Mouse (Mus musculus) intestine, postnatal 0 days (tissue): ENCODE data around the gene Opa3. TPM values are rescaled to one million over a fixed set of nuclear protein-coding genes. Genes with fewer than 3 reads are reported as not detected.

Experiments
- ATAC-seq: fragments of 200-750 bp; cut with Nextera tagmentation; 2 replicates; pipeline ENCODE4 v1.8.0; 2017; ENCODE audit warnings: mild to moderate bottlenecking, moderate TSS enrichment, moderate library complexity
- H3K27ac ChIP-seq: fragments of 300-500 bp; sonication (generic); 2 replicates; pipeline ENCODE4 v1.5.1; 2014; ENCODE audit warnings: mild to moderate bottlenecking, low read depth, low read length, moderate library complexity
- H3K27me3 ChIP-seq: fragments of 300-500 bp; sonication (generic); replicated peaks from 2 replicates; pipeline ENCODE4 v1.6.1; 2014; ENCODE audit warnings: low read length, mixed read lengths; ENCODE audit not compliant: control insufficient read depth, insufficient read depth
- H3K36me3 ChIP-seq: fragments of 300-500 bp; sonication (generic); 2 replicates; pipeline ENCODE4 v1.6.1; 2014; ENCODE audit warnings: mild to moderate bottlenecking, moderate library complexity; ENCODE audit not compliant: control insufficient read depth, insufficient read depth
- H3K4me1 ChIP-seq: fragments of 300-500 bp; sonication (generic); replicated peaks from 2 replicates; pipeline ENCODE4 v1.6.1; 2014; ENCODE audit warnings: antibody characterized with exemption, low read length, mixed read lengths; ENCODE audit not compliant: control insufficient read depth, insufficient read depth
- H3K4me2 ChIP-seq: fragments of 300-500 bp; sonication (generic); replicated peaks from 2 replicates; pipeline ENCODE4 v1.6.1; 2014; ENCODE audit warnings: low read depth, mild to moderate bottlenecking, moderate library complexity
- H3K4me3 ChIP-seq: fragments of 300-500 bp; sonication (generic); 2 replicates; pipeline ENCODE4 v1.5.1; 2014; ENCODE audit warnings: low read depth, low read length
- H3K9ac ChIP-seq: fragments of 300-500 bp; sonication (generic); 2 replicates; pipeline ENCODE4 v1.6.1; 2014; ENCODE audit warnings: mild to moderate bottlenecking, low read depth, low read length
- H3K9me3 ChIP-seq: fragments of 300-500 bp; sonication (generic); 2 replicates; pipeline ENCODE4 v1.6.1; 2016; ENCODE audit warnings: mixed run types; ENCODE audit not compliant: control insufficient read depth
- CTCF ChIP-seq: sonication (generic); IDR thresholded peaks from 2 replicates; pipeline ENCODE4 v1.5.1; 2016; ENCODE audit warnings: low read depth, mild to moderate bottlenecking, control low read depth, antibody characterized with exemption, moderate library complexity
- WGBS: fragments of 180-500 bp; shearing (Covaris S2); extraction: QIAGEN DNeasy Blood & Tissue Kit; methylation state at CpG from one replicate; pipeline ENCODE4 v1.1.7; 2014; 5-methylcytosine and 5-hydroxymethylcytosine counted together
- microRNA counts: library from miRNA; unstranded; fragments of <30 nt; microRNA quantifications from one replicate; lab custom pipeline; 2016
- microRNA-seq: library from miRNA; unstranded; fragments of <30 nt; microRNA quantifications from one replicate; pipeline ENCODE4, GENCODE M21; 2016
- polyA plus RNA-seq: library from polyadenylated mRNA; unstranded; fragments of >200 nt; fragmentation: Nextera tagmentation; extraction: Ambion mirVana; gene quantifications from 2 replicates; pipeline ENCODE4 v1.2.1, GENCODE M21; 2015

The Opa3 gene
- polyA plus RNA-seq, 1 experiment from 2014 or later: 27.5 TPM

GRCm38 (mm10) chr7:19303770-19304169 is 75.6 kb downstream of the Opa3 start:
- ATAC-seq: no peak
- Histone ChIP-seq H3K27ac (no peak overlapping the region), H3K9me3 (no peaks in the 10 kb centered on the region), H3K36me3 (no peaks in the 10 kb centered on the region), H3K9ac (no peak overlapping the region), H3K27me3 (peaks cover 60% of the 10 kb centered on the region), H3K4me2 (peak overlapping the region; percentile 57), H3K4me1 (peaks cover 4% of the 10 kb centered on the region), H3K4me3 (peak overlapping the region; percentile 39)
- WGBS: 3% methylated on average over 16 of the region's 16 CpGs
- TF ChIP-seq CTCF: peak; percentile 89

- Histone ChIP-seq H3K27ac (no peak overlapping the region), H3K4me2 (peak overlapping the region; percentile 57), H3K9me3 (no peaks in the 10 kb centered on the region), H3K27me3 (peaks cover 60% of the 10 kb centered on the region), H3K9ac (0 out of 2 replicates have a peak overlapping the region, but pooled peaks have one; percentile 2), H3K4me3 (peak overlapping the region; percentile 39), H3K4me1 (peaks cover 4% of the 10 kb centered on the region), H3K36me3 (no peaks in the 10 kb centered on the region)
- no peak for TF ChIP-seq CTCF
- 2% methylated on average over 48 of the region's 48 CpGs for WGBS
- no peak for ATAC-seq
Measured at GRCm38 (mm10) chr7:19304501-19305412, 76.6 kb downstream of the Opa3 start.

GRCm38 (mm10) chr7:19305413-19305735 is 77.2 kb downstream of the Opa3 start:
- ATAC-seq: no peak
- WGBS: 6% methylated on average over 6 of the region's 6 CpGs
- H3K9ac ChIP-seq: no peak overlapping the region

More at GRCm38 (mm10) chr7:19305413-19305735, 77.2 kb downstream of the Opa3 start:
- H3K36me3 ChIP-seq: no peaks in the 10 kb centered on the region
- H3K27ac ChIP-seq: no peak overlapping the region
- H3K9me3 ChIP-seq: no peaks in the 10 kb centered on the region
- H3K4me1 ChIP-seq: peaks cover 4% of the 10 kb centered on the region
- peak overlapping the region; percentile 57; the same call in 1 of the 2 replicates for H3K4me2 ChIP-seq
- H3K27me3 ChIP-seq: peaks cover 60% of the 10 kb centered on the region
- H3K4me3 ChIP-seq: peak overlapping the region; percentile 39; the same call in 1 of the 2 replicates
- TF ChIP-seq CTCF: no peak

MicroRNA genes within 50 kb of the gene (microRNA counts, 519-probe panel; counts per million panel counts)
- microRNA mmu-miR-330 (lab: Ali Mortazavi, UCI): not detected

Small RNA genes within 50 kb of the gene (microRNA-seq; reads per million reads assigned to microRNA genes)
- gene Mir330: 110 reads per million, percentile 48 among the genes with 10 or more reads in this experiment

Other genes starting within 250 kb of the Opa3 start
- gene Nanos2, start 240.9 kb upstream of the Opa3 start, polyA plus RNA-seq: not detected in 2 replicates
- gene Mypop, start 237.1 kb upstream of the Opa3 start, polyA plus RNA-seq: 1.1 and 1.2 TPM in 2 replicates
- 11.4 and 11.9 TPM in 2 replicates for gene Irf2bp1, start 224.3 kb upstream of the Opa3 start, polyA plus RNA-seq
- 11.8 and 12.4 TPM in 2 replicates for gene Foxa3, start 204.8 kb upstream of the Opa3 start, polyA plus RNA-seq
- 8.9 and 9.1 TPM in 2 replicates for gene Sympk, start 204.0 kb upstream of the Opa3 start, polyA plus RNA-seq
- gene Rsph6a, start 173.6 kb upstream of the Opa3 start, polyA plus RNA-seq: not detected in 2 replicates
- 4.7 and 5.4 TPM in 2 replicates for gene Dmwd, start 152.1 kb upstream of the Opa3 start, polyA plus RNA-seq
- gene Dmpk, start 144.5 kb upstream of the Opa3 start, polyA plus RNA-seq: 50.8 and 60.4 TPM in 2 replicates
- 4.6 and 5.1 TPM in 2 replicates for gene Six5, start 133.7 kb upstream of the Opa3 start, polyA plus RNA-seq
- gene Gm4969, start 110.0 kb upstream of the Opa3 start, polyA plus RNA-seq: 0.38 and 0.39 TPM in 2 replicates
- gene Fbxo46, start 108.5 kb upstream of the Opa3 start, polyA plus RNA-seq: 4.8 and 5.1 TPM in 2 replicates
- gene Qpctl, start 79.0 kb upstream of the Opa3 start, polyA plus RNA-seq: 7.3 and 8.1 TPM in 2 replicates
- 66.3 and 69.6 TPM in 2 replicates for gene Snrpd2, start 78.6 kb upstream of the Opa3 start, polyA plus RNA-seq
- 0.48 and 0.67 TPM in 2 replicates for gene Gipr, start 62.2 kb upstream of the Opa3 start, polyA plus RNA-seq
- gene Eml2, start 51.9 kb upstream of the Opa3 start, polyA plus RNA-seq: 5.0 and 5.1 TPM in 2 replicates
- 1.3 and 1.6 TPM in 2 replicates for gene Gpr4, start 15.8 kb upstream of the Opa3 start, polyA plus RNA-seq
- 98.5 and 106 TPM in 2 replicates for gene Vasp, start 43.5 kb downstream of the Opa3 start, polyA plus RNA-seq
- 0.12 and 0.14 TPM in 2 replicates for gene Ppm1n, start 51.7 kb downstream of the Opa3 start, polyA plus RNA-seq
- 7.1 and 9.3 TPM in 2 replicates for gene Rtn2, start 54.3 kb downstream of the Opa3 start, polyA plus RNA-seq
- gene Fosb, start 81.7 kb downstream of the Opa3 start, polyA plus RNA-seq: 0.12 and 0.54 TPM in 2 replicates
- gene Ercc1, start 116.4 kb downstream of the Opa3 start, polyA plus RNA-seq: 22.1 and 27.1 TPM in 2 replicates
- gene Cd3eap, start 131.1 kb downstream of the Opa3 start, polyA plus RNA-seq: 8.3 and 9.7 TPM in 2 replicates
- 1.4 TPM in 2 replicates for gene Ppp1r13l, start 131.4 kb downstream of the Opa3 start, polyA plus RNA-seq
- gene Ercc2, start 153.7 kb downstream of the Opa3 start, polyA plus RNA-seq: 6.2 and 8.7 TPM in 2 replicates
- 1.6 TPM in 2 replicates for gene Klc3, start 175.8 kb downstream of the Opa3 start, polyA plus RNA-seq
- gene Ckm, start 176.4 kb downstream of the Opa3 start, polyA plus RNA-seq: 25.2 and 26.2 TPM in 2 replicates
- gene Mark4, start 230.5 kb downstream of the Opa3 start, polyA plus RNA-seq: 4.2 and 4.7 TPM in 2 replicates
- gene Exoc3l2, start 235.0 kb downstream of the Opa3 start, polyA plus RNA-seq: 1.1 and 1.9 TPM in 2 replicates